8 mouse cellular contexts compared by ENCODE assay signal in the genomic region with DNA sequence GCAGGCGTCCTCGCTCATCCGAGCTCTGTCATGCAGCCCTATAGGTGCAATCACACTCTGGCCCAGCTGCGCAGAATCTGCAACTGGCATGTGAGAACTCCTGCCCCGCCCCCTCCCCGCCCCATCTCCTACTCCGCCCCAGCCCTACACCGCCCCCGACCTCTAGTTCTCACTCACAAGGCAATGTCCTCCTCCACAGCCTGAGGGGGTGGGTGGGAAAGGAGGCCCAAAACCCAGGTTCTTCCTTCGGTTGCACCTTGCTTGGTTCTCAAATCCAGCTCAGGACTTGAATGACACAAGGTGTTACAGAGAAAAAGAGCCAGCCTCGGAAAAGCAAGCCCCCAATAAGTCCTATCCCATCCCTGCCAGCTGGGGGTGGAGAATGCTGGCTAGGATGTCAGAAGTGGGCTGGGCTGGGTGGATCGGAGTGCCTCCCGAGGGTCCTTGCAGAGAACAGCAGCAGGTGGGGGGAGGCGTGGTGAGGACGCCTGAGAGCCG. TPM values are rescaled to one million over a fixed set of nuclear protein-coding genes. Genes with fewer than 3 reads are reported as not detected.
A peak's percentile ranks its signal among the peaks of the same experiment; 100 is the strongest.
DNase-seq lines count a peak whose midpoint lies in the region; ATAC-seq lines count a peak whose summit lies in the region.

No protein-coding gene starts in this region.

- H3K4me1 ChIP-seq in heart, embryonic 15.5 days (replicated peaks): peaks cover 17% of the 10 kb centered on the region
- H3K4me1 ChIP-seq in neural tube, embryonic 11.5 days (ENCODE audit: control insufficient read depth, insufficient read depth, low read length): peaks cover 3% of the 10 kb centered on the region; the same call in 1 of the 2 replicates

- no peak overlapping the region for H3K27ac ChIP-seq in heart, embryonic 15.5 days
- no peak overlapping the region for H3K27ac ChIP-seq in neural tube, embryonic 11.5 days (ENCODE audit: low read depth, low read length)

- peaks cover 95% of the 10 kb centered on the region for H3K27me3 ChIP-seq in heart, embryonic 15.5 days
- H3K27me3 ChIP-seq in neural tube, embryonic 11.5 days (ENCODE audit: control insufficient read depth, insufficient read depth, low read length): peaks cover 21% of the 10 kb centered on the region

- H3K9me3 ChIP-seq in heart, embryonic 15.5 days (replicated peaks): no peaks in the 10 kb centered on the region
- H3K9me3 ChIP-seq in neural tube, embryonic 11.5 days (ENCODE audit: control insufficient read depth, low read length): no peaks in the 10 kb centered on the region

- H3K4me2 ChIP-seq in heart, embryonic 15.5 days: peak overlapping the region; percentile 70
- peak overlapping the region; percentile 90 for H3K4me2 ChIP-seq in neural tube, embryonic 11.5 days (ENCODE audit: low read depth)

- intact Hi-C loops in left cerebral cortex, postnatal 36 days (cut with DNase I): loop anchor here (5.0 kb wide), 2 partner anchors 60 to 80 kb away; partner anchors contain the start of gene Nat14

- H3K9ac ChIP-seq in heart, embryonic 15.5 days: no peak overlapping the region
- H3K9ac ChIP-seq in neural tube, embryonic 11.5 days (ENCODE audit: low read length): no peak overlapping the region; the same call in 1 of the 2 replicates

- WGBS in heart, embryonic 15.5 days: under 1% methylated on average over 16 of the region's 16 CpGs
- WGBS in neural tube, embryonic 11.5 days: 1% methylated on average over 16 of the region's 16 CpGs

- peak overlapping the region; percentile 24 for H3K4me3 ChIP-seq in heart, embryonic 15.5 days
- peak overlapping the region; percentile 11; the same call in 1 of the 2 replicates for H3K4me3 ChIP-seq in neural tube, embryonic 11.5 days (ENCODE audit: low read depth, low read length)

- peak; percentile 53 for ATAC-seq in heart, embryonic 15.5 days (replicated peaks; ENCODE audit: insufficient number of reproducible peaks, insufficient read depth, low FRiP score, low read depth)
- ATAC-seq in neural tube, embryonic 11.5 days (ENCODE audit: insufficient read depth, low FRiP score, low TSS enrichment): 0 out of 2 replicates have a peak, but pooled peaks have one; percentile 21

- H3K36me3 ChIP-seq in heart, embryonic 15.5 days: no peaks in the 10 kb centered on the region
- H3K36me3 ChIP-seq in neural tube, embryonic 11.5 days (ENCODE audit: control insufficient read depth, insufficient read depth, low read length): no peaks in the 10 kb centered on the region

- DNase-seq in heart, adult 18-20 months: no peak
- DNase-seq in MN1 (ENCODE audit: low spot score): peak; percentile 75
- peak; percentile 49 to 62 for DNase-seq in frontal cortex, postnatal 36 days (ENCODE audit: low spot score in 2 of 2)
- peak; percentile 51 to 65 for DNase-seq in left cerebral cortex, postnatal 36 days (ENCODE audit: low spot score in 2 of 2)
- peak; percentile 53 for DNase-seq in neural tube, embryonic 11.5 days (ENCODE audit: low spot score)
- DNase-seq in cerebellum, postnatal 14 days: no peak
- no peak for DNase-seq in cerebellum, adult 9-11 months

RNA-seq across cellular contexts. Expression of gene Shisa7, which starts 1.8 kb away (rescaled TPM):
- 0.05 and 0.14 TPM in 2 replicates for polyA plus RNA-seq in heart, embryonic 15.5 days (2015; fragmentation: Nextera tagmentation; extraction: Ambion mirVana)
- total RNA-seq in heart, adult 18-20 months (2021): not detected
- 100 to 1,000 TPM in 1 of 2 experiments, 10 to 100 TPM in 1; 95.1 to 151 TPM for total RNA-seq in left cerebral cortex, postnatal 36 days (2021)
- 3.1 and 3.2 TPM in 2 replicates for polyA plus RNA-seq in neural tube, embryonic 11.5 days (2014; fragmentation: Nextera tagmentation; extraction: Ambion mirVana)

RNA-seq across cellular contexts. Expression of gene Isoc2b, which starts 27.4 kb away (rescaled TPM):
- 3.0 and 4.8 TPM in 2 replicates for polyA plus RNA-seq in heart, embryonic 15.5 days (2015; fragmentation: Nextera tagmentation; extraction: Ambion mirVana)
- total RNA-seq in heart, adult 18-20 months (2021): 1 to 10 TPM; 3.5 to 6.3 TPM
- 1 to 10 TPM; 6.0 to 8.6 TPM for total RNA-seq in left cerebral cortex, postnatal 36 days (2021)
- polyA plus RNA-seq in neural tube, embryonic 11.5 days (2014; fragmentation: Nextera tagmentation; extraction: Ambion mirVana): 2.4 and 2.5 TPM in 2 replicates

RNA-seq across cellular contexts. Expression of gene Ube2s, which starts 30.3 kb away (rescaled TPM):
- polyA plus RNA-seq in heart, embryonic 15.5 days (2015; fragmentation: Nextera tagmentation; extraction: Ambion mirVana): 283 and 347 TPM in 2 replicates
- 100 to 1,000 TPM in 1 of 2 experiments, 10 to 100 TPM in 1; 93.4 to 105 TPM for total RNA-seq in heart, adult 18-20 months (2021)
- total RNA-seq in left cerebral cortex, postnatal 36 days (2021): 100 to 1,000 TPM in 1 of 2 experiments, 10 to 100 TPM in 1; 98.6 to 117 TPM
- 422 and 471 TPM in 2 replicates for polyA plus RNA-seq in neural tube, embryonic 11.5 days (2014; fragmentation: Nextera tagmentation; extraction: Ambion mirVana)

RNA-seq across cellular contexts. Expression of gene Isoc2a, which starts 34.3 kb away (rescaled TPM):
- polyA plus RNA-seq in heart, embryonic 15.5 days (2015; fragmentation: Nextera tagmentation; extraction: Ambion mirVana): 1.3 and 1.6 TPM in 2 replicates
- total RNA-seq in heart, adult 18-20 months (2021): 10 to 100 TPM; 55.3 to 57.3 TPM
- total RNA-seq in left cerebral cortex, postnatal 36 days (2021): 10 to 100 TPM; 10.3 to 13.5 TPM
- polyA plus RNA-seq in neural tube, embryonic 11.5 days (2014; fragmentation: Nextera tagmentation; extraction: Ambion mirVana): 0.49 and 0.82 TPM in 2 replicates

RNA-seq across cellular contexts. Expression of gene Rpl28, which starts 50.0 kb away (rescaled TPM):
- 197 and 209 TPM in 2 replicates for polyA plus RNA-seq in heart, embryonic 15.5 days (2015; fragmentation: Nextera tagmentation; extraction: Ambion mirVana)
- total RNA-seq in heart, adult 18-20 months (2021): 100 to 1,000 TPM; 468 to 578 TPM
- 100 to 1,000 TPM; 416 to 455 TPM for total RNA-seq in left cerebral cortex, postnatal 36 days (2021)
- 157 and 169 TPM in 2 replicates for polyA plus RNA-seq in neural tube, embryonic 11.5 days (2014; fragmentation: Nextera tagmentation; extraction: Ambion mirVana)

Comparison
In these comparisons a context has a peak if more than half of its experiments do, and no peak if none do; other contexts are left out.
1. DNase-seq: peak in MN1 (single experiment), frontal cortex, postnatal 36 days (2 of 2), left cerebral cortex, postnatal 36 days (2 of 2) and neural tube, embryonic 11.5 days (single experiment); none in heart, adult 18-20 months (0 of 2), cerebellum, postnatal 14 days (0 of 2) and cerebellum, adult 9-11 months (single experiment).
2. RNA of gene Shisa7, which starts 1.8 kb away (total RNA-seq): 95.1 to 151 TPM in left cerebral cortex, postnatal 36 days; not detected in heart, adult 18-20 months; every median in the first group is over 10 times any median in the second.